25 mouse cellular contexts compared by ENCODE assay signal in genomic region chr17:69074095-69074494, GRCm38 (mm10). TPM values are rescaled to one million over a fixed set of nuclear protein-coding genes. Genes with fewer than 3 reads are reported as not detected.
A peak's percentile ranks its signal among the peaks of the same experiment; 100 is the strongest.
DNase-seq lines count a peak whose midpoint lies in the region; ATAC-seq and TF ChIP-seq lines count a peak whose summit lies in the region.
"Had no signal": no experiment of that assay in that cellular context is flagged by ENCODE, and none has a peak within 500 bp of the region (broad histone marks: within the 10 kb centered on the region; RNA-seq: fewer than 3 reads in every experiment).

No protein-coding gene starts in this region.

- no peak overlapping the region for H3K27ac ChIP-seq in liver, adult 2 months (replicated peaks; ENCODE audit: insufficient read depth, low read depth, low read length)
- no peak overlapping the region for H3K27ac ChIP-seq in liver, postnatal 0 days (ENCODE audit: low read depth)
- H3K27ac ChIP-seq in intestine, embryonic 16.5 days (ENCODE audit: low read length), result peak overlapping the region; percentile 74
- H3K27ac ChIP-seq in small intestine, adult 2 months (ENCODE audit: insufficient read depth, low read depth, low read length), result peak overlapping the region; percentile 80
- no peak overlapping the region for H3K27ac ChIP-seq in limb, embryonic 10.5 days
- H3K27ac ChIP-seq: forebrain, embryonic 10.5 days; forebrain, embryonic 13.5 days; heart, adult 2 months; hindbrain, embryonic 12.5 days; hindbrain, embryonic 15.5 days had no signal

- no peak for ATAC-seq in liver, postnatal 0 days
- peak; percentile 69 for ATAC-seq in intestine, embryonic 16.5 days
- ATAC-seq: forebrain, embryonic 13.5 days; forebrain, embryonic 16.5 days had no signal

- H3K36me3 ChIP-seq in liver, adult 2 months (ENCODE audit: control insufficient read depth, insufficient read depth, low read length), result no peaks in the 10 kb centered on the region
- no peaks in the 10 kb centered on the region for H3K36me3 ChIP-seq in liver, postnatal 0 days (replicated peaks; ENCODE audit: insufficient read depth, low read length)
- H3K36me3 ChIP-seq in intestine, embryonic 16.5 days (ENCODE audit: control insufficient read depth, insufficient read depth, low read length), result no peaks in the 10 kb centered on the region
- H3K36me3 ChIP-seq in small intestine, adult 2 months (ENCODE audit: control insufficient read depth, insufficient read depth, low read length), result no peaks in the 10 kb centered on the region; the same call in 1 of the 2 replicates
- no peaks in the 10 kb centered on the region for H3K36me3 ChIP-seq in limb, embryonic 10.5 days
- H3K36me3 ChIP-seq: forebrain, embryonic 10.5 days; hindbrain, embryonic 12.5 days; hindbrain, embryonic 15.5 days had no signal

- H3K4me3 ChIP-seq in liver, adult 2 months (ENCODE audit: insufficient read depth, low read depth, low read length), result no peak overlapping the region
- H3K4me3 ChIP-seq in liver, postnatal 0 days (ENCODE audit: low read depth, low read length), result no peak overlapping the region
- no peak overlapping the region for H3K4me3 ChIP-seq in intestine, embryonic 16.5 days (ENCODE audit: low read length)
- no peak overlapping the region for H3K4me3 ChIP-seq in small intestine, adult 2 months (ENCODE audit: low read depth, low read length)
- no peak overlapping the region for H3K4me3 ChIP-seq in limb, embryonic 10.5 days
- H3K4me3 ChIP-seq: forebrain, embryonic 10.5 days; heart, adult 2 months; hindbrain, embryonic 12.5 days; hindbrain, embryonic 15.5 days had no signal

- 43% methylated on average over 4 of the region's 4 CpGs for WGBS in liver, adult 2 months
- 56% methylated on average over 4 of the region's 4 CpGs for WGBS in liver, postnatal 0 days (ENCODE audit: insufficient replicate concordance)
- 69% methylated on average over 4 of the region's 4 CpGs for WGBS in intestine, embryonic 16.5 days
- WGBS in small intestine, adult 2 months, result 26% methylated on average over 4 of the region's 4 CpGs
- WGBS in limb, embryonic 10.5 days, result 81% methylated on average over 4 of the region's 4 CpGs

- TF ChIP-seq CTCF in liver, adult 2 months (IDR thresholded peaks at IDR 0.05; ENCODE audit: low read depth, low read length), result no peak
- no peak for TF ChIP-seq CTCF in liver, postnatal 0 days (IDR thresholded peaks at IDR 0.05; ENCODE audit: low read depth)
- no peak for TF ChIP-seq CTCF in small intestine, adult 2 months (IDR thresholded peaks at IDR 0.05; ENCODE audit: extremely low read depth, insufficient read length, insufficient replicate concordance, low read depth, low read length)

- peaks cover 8% of the 10 kb centered on the region; the same call in 1 of the 2 replicates for H3K27me3 ChIP-seq in liver, adult 2 months (ENCODE audit: control insufficient read depth, insufficient read depth, low read length)
- peaks cover 22% of the 10 kb centered on the region for H3K27me3 ChIP-seq in liver, postnatal 0 days (ENCODE audit: insufficient read depth, low read length)
- peaks cover 3% of the 10 kb centered on the region; the same call in 1 of the 2 replicates for H3K27me3 ChIP-seq in intestine, embryonic 16.5 days (replicated peaks; ENCODE audit: control insufficient read depth, insufficient read depth, low read length)
- no peaks in the 10 kb centered on the region for H3K27me3 ChIP-seq in small intestine, adult 2 months (ENCODE audit: control insufficient read depth, insufficient read depth, low read length)
- peaks cover 57% of the 10 kb centered on the region for H3K27me3 ChIP-seq in limb, embryonic 10.5 days (ENCODE audit: low read depth, poor library complexity, severe bottlenecking)
- H3K27me3 ChIP-seq: CH12.LX had no signal

- H3K4me2 ChIP-seq in liver, postnatal 0 days (ENCODE audit: low read depth, low read length), result no peak overlapping the region
- no peak overlapping the region for H3K4me2 ChIP-seq in intestine, embryonic 16.5 days (ENCODE audit: low read depth, low read length)
- H3K4me2 ChIP-seq: forebrain, embryonic 13.5 days; heart, embryonic 11.5 days; hindbrain, embryonic 12.5 days; hindbrain, embryonic 15.5 days had no signal

- no peaks in the 10 kb centered on the region for H3K79me2 ChIP-seq in liver, adult 2 months (ENCODE audit: control insufficient read depth, insufficient read depth, low read length)

- DNase-seq in liver, adult 2 months (ENCODE audit: extremely low read depth, low read depth, low spot score), result peak; percentile 30
- DNase-seq in liver, postnatal 0 days, result no peak
- peak; percentile 6 for DNase-seq in R1 (ENCODE audit: low read depth, low spot score)
- DNase-seq in adipocyte (ENCODE audit: low spot score), result no peak
- no peak for DNase-seq in limb, embryonic 10.5 days (ENCODE audit: low spot score)
- DNase-seq in heart, adult 9 months (ENCODE audit: low spot score in 2 of 2), result no peak
- DNase-seq: adrenal gland, adult 2 months; adrenal gland, postnatal 14 days; B cell, adult 2 months; cerebellum, adult 18-20 months; cerebellum, postnatal 14 days; gastrocnemius, postnatal 10 days; gastrocnemius, postnatal 36 days; heart, adult 2 months had no signal

- no peak overlapping the region for H3K9ac ChIP-seq in liver, adult 2 months (ENCODE audit: low read depth, low read length)
- no peak overlapping the region for H3K9ac ChIP-seq in liver, postnatal 0 days (replicated peaks)
- H3K9ac ChIP-seq in intestine, embryonic 16.5 days (ENCODE audit: low read depth, low read length), result no peak overlapping the region
- H3K9ac ChIP-seq: forebrain, embryonic 13.5 days; hindbrain, embryonic 12.5 days; hindbrain, embryonic 15.5 days had no signal

- H3K4me1 ChIP-seq in liver, adult 2 months (ENCODE audit: control insufficient read depth, insufficient read depth, low read length), result no peaks in the 10 kb centered on the region
- H3K4me1 ChIP-seq in liver, postnatal 0 days (ENCODE audit: insufficient read depth), result peaks cover 6% of the 10 kb centered on the region
- peaks cover under 1% of the 10 kb centered on the region; the same call in 1 of the 2 replicates for H3K4me1 ChIP-seq in intestine, embryonic 16.5 days (ENCODE audit: control insufficient read depth, insufficient read depth, low read length)
- H3K4me1 ChIP-seq in small intestine, adult 2 months (ENCODE audit: control insufficient read depth, insufficient read depth, insufficient read length, low read length), result peaks cover 12% of the 10 kb centered on the region; the same call in 1 of the 2 replicates
- H3K4me1 ChIP-seq in limb, embryonic 10.5 days, result peaks cover 23% of the 10 kb centered on the region

- TF ChIP-seq EP300 in liver, postnatal 0 days (IDR thresholded peaks at IDR 0.05; ENCODE audit: low read depth), result no peak

- no peak for TF ChIP-seq POLR2A in liver, adult 2 months (IDR thresholded peaks at IDR 0.05; ENCODE audit: extremely low read depth, insufficient read depth, low read length)
- TF ChIP-seq POLR2A in small intestine, adult 2 months (IDR thresholded peaks at IDR 0.05; ENCODE audit: low read depth, low read length), result no peak

- no peaks in the 10 kb centered on the region for H3K9me3 ChIP-seq in liver, postnatal 0 days (ENCODE audit: low read length)
- no peaks in the 10 kb centered on the region for H3K9me3 ChIP-seq in intestine, embryonic 16.5 days (ENCODE audit: control insufficient read depth, low read length)
- H3K9me3 ChIP-seq in limb, embryonic 10.5 days (replicated peaks), result no peaks in the 10 kb centered on the region
- H3K9me3 ChIP-seq: forebrain, embryonic 10.5 days; forebrain, embryonic 13.5 days; hindbrain, embryonic 12.5 days; hindbrain, embryonic 15.5 days had no signal

RNA-seq across cellular contexts. Expression of gene Epb41l3, which starts 1.4 kb away (rescaled TPM):
- 2.5 and 3.6 TPM in 2 replicates for total RNA-seq in liver, adult 2 months (2014; rRNA removed)
- polyA plus RNA-seq in liver, adult 2 months (2012; rRNA removed), result 0.44 and 0.69 TPM in 2 replicates
- 4.5 and 4.9 TPM in 2 replicates for polyA plus RNA-seq in liver, postnatal 0 days (2015; fragmentation: Nextera tagmentation; extraction: Ambion mirVana)
- polyA plus RNA-seq in intestine, embryonic 16.5 days (2015; fragmentation: Nextera tagmentation; extraction: Ambion mirVana), result 142 and 168 TPM in 2 replicates
- polyA plus RNA-seq in small intestine, adult 2 months (2012; rRNA removed), result 38.1 and 176 TPM in 2 replicates
- 39.9 and 58.5 TPM in 2 replicates for polyA plus RNA-seq in limb, embryonic 10.5 days (2016; fragmentation: Nextera tagmentation; extraction: Ambion mirVana)
- total RNA-seq: CH12.LX; granulocyte monocyte progenitor cell, adult 5-6 weeks; MEL had no signal

Comparison
In these comparisons a context has a peak if more than half of its experiments do, and no peak if none do; other contexts are left out.
1. DNase-seq: peak in liver, adult 2 months (single experiment) and R1 (single experiment); none in liver, postnatal 0 days (single experiment), adipocyte (single experiment), limb, embryonic 10.5 days (single experiment) and heart, adult 9 months (0 of 2).
2. H3K27ac ChIP-seq: peak in intestine, embryonic 16.5 days (single experiment) and small intestine, adult 2 months (single experiment); none in liver, adult 2 months (single experiment), liver, postnatal 0 days (single experiment) and limb, embryonic 10.5 days (single experiment).